Mouse (Mus musculus) ES-Bruce4 (cell line): ENCODE data around the gene Wdfy3. TPM values are rescaled to one million over a fixed set of nuclear protein-coding genes. Genes with fewer than 3 reads are reported as not detected.
A peak's percentile ranks its signal among the peaks of the same experiment; 100 is the strongest.

Experiments
- H3K27ac ChIP-seq: 2 replicates; pipeline ENCODE4 v1.5.1; 2012; ENCODE audit warnings: low read length, inconsistent platforms; ENCODE audit not compliant: insufficient read depth
- H3K27me3 ChIP-seq: 2 replicates; pipeline ENCODE4 v1.6.1; 2012; ENCODE audit warnings: mild to moderate bottlenecking, low read length, inconsistent platforms; ENCODE audit not compliant: control insufficient read depth, poor library complexity, insufficient read depth, severe bottlenecking
- H3K36me3 ChIP-seq: 2 replicates; pipeline ENCODE4 v1.6.1; 2012; ENCODE audit warnings: inconsistent platforms, mild to moderate bottlenecking, low read length, moderate library complexity; ENCODE audit not compliant: control insufficient read depth, poor library complexity, insufficient read depth, severe bottlenecking
- H3K4me1 ChIP-seq: one replicate; pipeline ENCODE4 v1.8.1; 2011; ENCODE audit warnings: low read length; ENCODE audit not compliant: control insufficient read depth, insufficient read depth
- H3K4me3 ChIP-seq: 2 replicates; pipeline ENCODE4 v1.5.1; 2011; ENCODE audit warnings: low read depth, mild to moderate bottlenecking, low read length
- H3K9ac ChIP-seq: 2 replicates; pipeline ENCODE4 v1.6.1; 2012; ENCODE audit warnings: low read depth, mild to moderate bottlenecking, inconsistent platforms; ENCODE audit not compliant: poor library complexity, severe bottlenecking
- H3K9me3 ChIP-seq: replicated peaks from 2 replicates; pipeline ENCODE4 v1.6.1; 2012; ENCODE audit warnings: mild to moderate bottlenecking, low read length, inconsistent platforms; ENCODE audit not compliant: control insufficient read depth, poor library complexity, insufficient read depth, severe bottlenecking
- CTCF ChIP-seq: IDR thresholded peaks from one replicate; pipeline ENCODE4 v1.8.1; 2011; ENCODE audit warnings: low read depth, low read length
- EP300 ChIP-seq: IDR thresholded peaks from 2 replicates; pipeline ENCODE4 v1.6.1; 2011; ENCODE audit warnings: low read depth, low read length; ENCODE audit not compliant: insufficient read depth
- POLR2A ChIP-seq: IDR thresholded peaks from one replicate; pipeline ENCODE4 v1.8.1; 2011; ENCODE audit warnings: low read length; ENCODE audit not compliant: insufficient read depth
- polyA plus RNA-seq: library from polyadenylated mRNA; stranded (reverse); fragments of >200 nt; gene quantifications from 2 replicates; pipeline ENCODE4 v1.2.4, GENCODE M21; 2011; ENCODE audit warnings: low read depth; ENCODE audit not compliant: missing spikeins, insufficient read depth, insufficient read length

Gene Wdfy3
- polyA plus RNA-seq, 1 experiment = 20.2 TPM

DNA sequence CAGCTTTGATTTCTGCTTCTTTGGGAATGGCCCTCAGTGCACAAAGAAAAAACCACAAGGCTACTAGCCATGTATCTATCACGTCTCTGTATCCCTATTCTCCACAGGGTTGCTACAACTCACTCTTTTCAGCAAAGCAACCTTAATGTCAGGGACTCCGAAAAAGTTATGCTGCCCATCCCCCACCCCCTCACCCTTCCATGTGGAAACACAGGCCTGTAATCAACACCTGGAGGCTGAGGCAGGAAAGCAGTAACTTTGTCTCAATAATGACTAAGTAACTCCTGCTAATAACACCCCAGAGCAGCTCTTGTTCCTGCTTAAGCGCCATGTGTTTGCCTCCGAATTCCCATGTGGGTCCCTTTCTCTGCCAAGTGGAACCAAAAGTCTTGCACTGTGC is 17.3 kb downstream of the Wdfy3 start:
- Histone ChIP-seq H3K27me3 (no peaks in the 10 kb centered on the region), H3K9me3 (peaks cover 9% of the 10 kb centered on the region; the same call in 1 of the 2 replicates), H3K9ac (peak overlapping the region; percentile 12; the same call in 1 of the 2 replicates), H3K27ac (peak overlapping the region; percentile 47), H3K4me1 (peaks cover 6% of the 10 kb centered on the region), H3K4me3 (no peak overlapping the region), H3K36me3 (no peaks in the 10 kb centered on the region)
- TF ChIP-seq EP300 = no peak

DNA sequence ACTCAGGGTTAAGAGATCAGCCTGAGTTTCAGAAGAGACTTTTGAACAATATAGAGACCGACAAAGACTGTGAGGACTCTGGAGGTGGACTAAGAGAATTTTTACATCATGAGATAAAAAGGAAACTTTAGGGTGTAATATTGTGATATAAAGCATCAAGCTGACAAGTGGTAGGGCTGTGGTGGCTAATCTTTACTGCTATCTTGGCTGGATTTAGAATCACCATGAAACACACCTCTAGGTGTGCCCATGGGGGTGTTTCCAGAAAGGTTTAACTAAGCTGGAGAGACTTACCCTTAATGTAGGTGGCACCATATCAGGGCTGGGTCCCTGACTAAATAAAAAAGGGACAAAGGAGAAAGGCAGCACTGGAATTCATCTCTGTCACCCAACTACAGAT is 19.0 kb downstream of the Wdfy3 start:
- no peak overlapping the region for H3K9ac ChIP-seq
- no peaks in the 10 kb centered on the region for H3K27me3 ChIP-seq
- H3K36me3 ChIP-seq = no peaks in the 10 kb centered on the region
- no peak overlapping the region for H3K4me3 ChIP-seq
- peaks cover 9% of the 10 kb centered on the region; the same call in 1 of the 2 replicates for H3K9me3 ChIP-seq
- no peak overlapping the region for H3K27ac ChIP-seq
- peaks cover 5% of the 10 kb centered on the region for H3K4me1 ChIP-seq
- TF ChIP-seq POLR2A = no peak
- no peak for TF ChIP-seq CTCF
- no peak for TF ChIP-seq EP300

DNA sequence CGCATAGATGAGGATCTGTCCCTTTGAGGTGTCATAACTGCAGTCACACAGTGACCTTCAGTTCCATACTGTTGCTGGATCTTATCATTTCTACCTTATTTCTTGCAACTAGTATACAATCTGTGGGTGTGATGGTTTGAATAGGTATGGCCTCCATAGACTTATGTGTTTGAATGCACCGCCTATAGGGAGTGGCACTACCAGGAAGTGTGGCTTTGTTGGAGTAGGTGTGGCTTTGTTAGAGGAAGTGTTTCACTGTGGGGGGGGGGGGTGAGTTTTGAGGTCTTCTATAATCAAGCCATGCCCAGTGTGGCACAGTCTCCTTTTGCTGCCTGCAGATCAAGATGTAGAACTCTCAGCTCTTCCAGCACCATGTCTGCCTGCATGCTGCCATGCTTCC is 21.3 kb downstream of the Wdfy3 start:
- H3K27me3 ChIP-seq = no peaks in the 10 kb centered on the region
- H3K36me3 ChIP-seq = no peaks in the 10 kb centered on the region
- no peak overlapping the region for H3K27ac ChIP-seq
- H3K9me3 ChIP-seq = peaks cover 9% of the 10 kb centered on the region; the same call in 1 of the 2 replicates
- H3K4me3 ChIP-seq = no peak overlapping the region
- H3K4me1 ChIP-seq = peaks cover 4% of the 10 kb centered on the region
- no peak overlapping the region for H3K9ac ChIP-seq
- TF ChIP-seq POLR2A = no peak
- TF ChIP-seq EP300 = no peak
- no peak for TF ChIP-seq CTCF

DNA sequence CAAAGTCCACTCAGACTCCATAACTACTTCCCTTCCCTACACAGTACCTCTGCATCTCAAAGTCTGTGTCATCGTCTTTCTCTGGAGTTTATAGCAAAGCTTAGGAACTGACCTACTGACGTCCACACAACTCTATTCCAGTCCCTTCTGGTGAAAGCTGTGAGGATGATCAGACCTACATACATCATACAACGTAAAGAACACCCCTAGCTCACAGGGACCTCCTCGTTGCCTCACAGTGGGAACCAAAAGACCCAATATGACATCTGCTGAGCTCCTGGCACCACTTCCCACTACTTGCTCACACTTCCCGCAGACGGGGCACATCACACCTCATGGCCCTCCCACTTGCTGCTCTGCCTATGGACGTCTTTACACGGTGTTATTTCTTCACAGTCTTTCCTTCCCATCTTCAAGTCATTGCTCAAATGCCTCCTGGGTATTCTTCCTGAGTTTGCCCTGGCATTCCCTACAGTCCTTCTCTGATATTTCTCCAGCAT is 23.1 kb downstream of the Wdfy3 start:
- Histone ChIP-seq H3K27ac (no peak overlapping the region), H3K9me3 (peaks cover 9% of the 10 kb centered on the region; the same call in 1 of the 2 replicates), H3K4me3 (no peak overlapping the region), H3K4me1 (peaks cover 2% of the 10 kb centered on the region), H3K27me3 (no peaks in the 10 kb centered on the region), H3K9ac (no peak overlapping the region), H3K36me3 (no peaks in the 10 kb centered on the region)
- TF ChIP-seq POLR2A = no peak

DNA sequence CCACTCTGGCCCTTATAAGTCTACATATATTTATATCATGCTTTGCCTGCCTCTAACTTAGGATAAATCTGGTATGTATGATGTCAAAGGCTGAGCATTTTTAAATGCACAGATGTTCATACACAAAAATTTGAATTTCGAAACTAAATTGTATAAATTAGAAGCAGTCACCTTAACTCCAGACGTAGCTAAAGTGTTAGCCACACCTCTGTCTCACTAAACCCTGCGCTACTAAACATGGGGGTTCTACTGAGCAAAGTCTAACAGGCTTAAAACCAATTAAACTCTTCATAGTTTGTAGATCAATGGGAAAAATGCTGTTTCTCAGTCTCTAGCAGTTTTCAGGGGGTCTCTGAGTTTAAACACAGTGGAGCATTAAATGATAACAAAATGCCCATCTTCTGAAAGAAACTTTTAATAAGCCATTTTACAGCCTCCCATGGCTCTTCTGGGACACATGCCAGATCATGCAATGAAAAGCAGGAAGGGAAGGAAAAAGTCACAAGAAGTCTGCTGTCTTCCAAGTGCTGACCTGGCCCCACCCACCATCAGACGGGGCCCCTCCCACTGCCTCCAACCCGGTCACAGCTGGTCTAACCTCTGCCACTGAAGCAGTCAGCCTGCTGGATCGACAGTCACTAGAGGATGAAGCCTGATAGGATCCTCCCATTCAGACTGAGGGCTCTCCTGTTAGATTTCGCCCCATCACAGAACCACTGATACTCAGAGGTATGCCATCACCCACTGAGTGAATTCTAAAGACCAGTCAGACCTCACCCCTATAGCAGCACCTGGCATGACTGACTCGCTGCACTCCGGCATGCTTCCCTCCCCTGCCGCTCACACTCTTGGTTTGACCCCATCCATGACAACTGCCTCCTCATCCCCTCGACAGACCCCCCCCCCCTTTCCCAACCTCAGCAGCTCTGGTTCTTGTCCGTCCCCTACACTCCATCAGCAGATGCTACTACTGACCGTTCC is 23.8 kb downstream of the Wdfy3 start:
- no peak overlapping the region for H3K4me3 ChIP-seq
- peaks cover 2% of the 10 kb centered on the region for H3K4me1 ChIP-seq
- H3K36me3 ChIP-seq = no peaks in the 10 kb centered on the region
- TF ChIP-seq CTCF (no peak), POLR2A (no peak), EP300 (no peak)
- no peak overlapping the region for H3K27ac ChIP-seq
- H3K9me3 ChIP-seq = peaks cover 7% of the 10 kb centered on the region; the same call in 1 of the 2 replicates
- no peak overlapping the region for H3K9ac ChIP-seq
- no peaks in the 10 kb centered on the region for H3K27me3 ChIP-seq

DNA sequence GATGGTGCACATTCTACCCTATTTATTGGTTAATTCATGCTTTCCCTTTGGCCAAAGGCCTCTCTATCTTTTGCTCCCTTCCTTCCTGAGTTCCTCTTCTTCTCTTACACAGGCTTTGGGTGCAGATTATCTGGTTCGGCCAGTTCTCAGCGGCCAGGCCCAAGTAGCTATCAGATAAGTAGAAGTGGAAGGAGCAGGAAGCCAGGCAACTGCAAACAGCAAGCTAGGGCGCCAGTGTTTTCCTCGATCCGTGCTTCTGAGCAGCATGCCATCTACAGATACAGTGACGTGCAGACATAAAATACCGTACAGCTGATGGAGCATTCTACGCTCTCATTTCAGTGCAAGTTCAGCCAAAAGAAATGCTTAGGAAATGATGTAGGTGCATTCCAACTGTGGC is 24.5 kb downstream of the Wdfy3 start:
- H3K36me3 ChIP-seq = no peaks in the 10 kb centered on the region
- H3K9me3 ChIP-seq = 0 out of 2 replicates have a peak, but pooled peaks cover under 1% of the 10 kb centered on the region
- H3K9ac ChIP-seq = no peak overlapping the region
- no peak for TF ChIP-seq EP300
- no peak overlapping the region for H3K4me3 ChIP-seq
- no peak overlapping the region for H3K27ac ChIP-seq
- no peaks in the 10 kb centered on the region for H3K27me3 ChIP-seq
- H3K4me1 ChIP-seq = peaks cover 2% of the 10 kb centered on the region
